Mouse (Mus musculus): ENCODE measurements at regions not wholly inside any gene's neighbourhood (a gene's known extent, or its start where the extent isn't known, plus 50 kb on each side); places are given as distances from the start of the nearest gene placed in this dataset.

DNA sequence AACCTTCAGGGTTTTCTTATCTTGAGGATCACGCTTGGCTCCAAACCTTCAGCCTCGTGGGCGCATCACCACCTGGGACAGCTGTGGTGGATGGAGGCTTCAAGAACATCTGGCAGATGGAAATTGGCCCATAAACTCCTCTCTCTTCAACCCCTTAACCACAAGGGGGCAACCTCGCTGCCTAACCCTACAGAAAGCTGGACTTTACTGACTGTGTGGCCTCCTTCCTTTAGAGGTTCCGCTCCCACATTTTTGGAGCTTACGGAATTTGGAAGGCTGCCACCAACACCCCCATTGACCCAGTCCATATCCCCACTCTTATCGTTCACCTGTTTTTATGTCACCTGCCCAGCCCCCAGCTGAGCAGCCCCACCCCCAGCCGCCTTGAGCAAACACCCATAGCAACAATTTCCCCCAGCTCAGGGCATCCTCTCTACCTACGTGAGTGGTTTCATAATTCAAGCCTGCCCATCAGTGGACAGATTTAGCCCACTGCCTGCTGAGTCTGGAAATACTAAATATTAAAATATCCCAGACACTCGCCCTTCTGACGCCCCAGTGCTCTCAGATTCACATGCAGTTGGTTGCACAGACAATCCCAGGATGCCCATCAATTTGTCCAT lies 167.0 kb upstream of the Slc22a22 start:
- H3K4me2 ChIP-seq, result no peak overlapping the region
- no peak overlapping the region for H3K27ac ChIP-seq (ENCODE audit: low read depth)
- 49% methylated on average over 11 of the region's 11 CpGs for WGBS
- H3K4me1 ChIP-seq (ENCODE audit: insufficient read depth), result no peaks in the 10 kb centered on the region
- no peaks in the 10 kb centered on the region for H3K9me3 ChIP-seq (ENCODE audit: low read depth, low read length)
- H3K9ac ChIP-seq, result no peak overlapping the region
- peak; percentile 73 for DNase-seq
- peak; percentile 75 for TF ChIP-seq CTCF (IDR thresholded peaks at IDR 0.05; ENCODE audit: low read depth)
- peak; percentile 52; the same call in 1 of the 2 replicates for ATAC-seq (ENCODE audit: insufficient read depth)
- H3K27me3 ChIP-seq (ENCODE audit: insufficient read depth, low read length), result no peaks in the 10 kb centered on the region
- no peaks in the 10 kb centered on the region for H3K36me3 ChIP-seq (ENCODE audit: insufficient read depth)
- H3K4me3 ChIP-seq (ENCODE audit: low read depth, low read length), result no peak overlapping the region

DNA sequence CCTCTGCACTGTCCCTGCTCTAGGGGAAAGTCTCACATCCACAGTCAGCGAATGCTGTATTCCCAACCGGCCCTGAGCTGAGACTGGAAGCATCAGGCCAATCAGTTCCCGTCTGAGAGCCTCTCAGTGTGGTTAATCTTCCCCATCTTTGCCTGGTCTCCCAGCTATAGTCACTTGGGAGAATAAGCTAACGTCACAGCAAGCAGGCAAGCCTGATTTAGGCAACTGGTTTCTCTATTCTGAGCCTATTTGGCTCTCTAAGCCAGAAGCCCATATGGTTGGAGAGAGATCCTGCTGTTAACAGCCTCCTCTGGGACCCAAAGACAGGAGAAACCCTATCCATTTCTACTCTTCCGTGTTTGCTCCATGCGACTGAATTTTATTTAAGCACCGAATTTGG lies 161.7 kb upstream of the Slc22a22 start:
- H3K36me3 ChIP-seq (ENCODE audit: insufficient read depth), result no peaks in the 10 kb centered on the region
- WGBS, result 59% methylated on average over 7 of the region's 7 CpGs
- H3K27me3 ChIP-seq (ENCODE audit: insufficient read depth, low read length), result no peaks in the 10 kb centered on the region
- no peak overlapping the region for H3K9ac ChIP-seq
- no peak overlapping the region for H3K27ac ChIP-seq (ENCODE audit: low read depth)
- H3K9me3 ChIP-seq (ENCODE audit: low read depth, low read length), result no peaks in the 10 kb centered on the region
- H3K4me3 ChIP-seq (ENCODE audit: low read depth, low read length), result no peak overlapping the region
- H3K4me2 ChIP-seq, result no peak overlapping the region
- H3K4me1 ChIP-seq (ENCODE audit: insufficient read depth), result no peaks in the 10 kb centered on the region
- ATAC-seq (ENCODE audit: insufficient read depth) (no peak), DNase-seq (no peak)
- TF ChIP-seq CTCF (IDR thresholded peaks at IDR 0.05; ENCODE audit: low read depth), result no peak

DNA sequence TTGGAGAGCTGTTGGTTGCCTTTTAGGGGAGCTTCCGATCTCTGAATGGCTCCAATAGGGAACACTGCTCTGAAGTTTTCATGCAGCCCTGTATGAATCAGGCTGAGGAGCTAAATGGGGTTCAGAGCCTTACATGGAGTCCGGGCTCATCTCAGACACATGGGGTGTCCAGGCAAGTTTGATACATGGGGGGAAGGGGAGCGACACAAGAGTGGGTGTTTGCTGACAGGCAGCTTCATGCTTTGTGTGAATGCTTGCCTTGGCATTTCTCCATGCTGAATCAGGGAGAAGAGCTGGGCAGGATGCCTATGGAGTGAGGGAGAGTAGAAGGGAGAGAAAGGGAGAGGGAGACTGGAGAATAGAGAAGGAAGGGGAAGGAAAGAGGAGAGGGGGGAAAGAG lies 155.6 kb upstream of the Slc22a22 start:
- peak; percentile 64 for DNase-seq
- H3K9ac ChIP-seq, result no peak overlapping the region
- no peaks in the 10 kb centered on the region for H3K4me1 ChIP-seq (ENCODE audit: insufficient read depth)
- H3K9me3 ChIP-seq (ENCODE audit: low read depth, low read length), result no peaks in the 10 kb centered on the region
- peak; percentile 58; the same call in 1 of the 2 replicates for ATAC-seq (ENCODE audit: insufficient read depth)
- H3K27ac ChIP-seq (ENCODE audit: low read depth), result no peak overlapping the region
- H3K27me3 ChIP-seq (ENCODE audit: insufficient read depth, low read length), result no peaks in the 10 kb centered on the region
- no peaks in the 10 kb centered on the region for H3K36me3 ChIP-seq (ENCODE audit: insufficient read depth)
- WGBS, result 58% methylated on average over 3 of the region's 3 CpGs
- no peak for TF ChIP-seq CTCF (IDR thresholded peaks at IDR 0.05; ENCODE audit: low read depth)
- H3K4me3 ChIP-seq (ENCODE audit: low read depth, low read length), result no peak overlapping the region
- H3K4me2 ChIP-seq, result no peak overlapping the region

DNA sequence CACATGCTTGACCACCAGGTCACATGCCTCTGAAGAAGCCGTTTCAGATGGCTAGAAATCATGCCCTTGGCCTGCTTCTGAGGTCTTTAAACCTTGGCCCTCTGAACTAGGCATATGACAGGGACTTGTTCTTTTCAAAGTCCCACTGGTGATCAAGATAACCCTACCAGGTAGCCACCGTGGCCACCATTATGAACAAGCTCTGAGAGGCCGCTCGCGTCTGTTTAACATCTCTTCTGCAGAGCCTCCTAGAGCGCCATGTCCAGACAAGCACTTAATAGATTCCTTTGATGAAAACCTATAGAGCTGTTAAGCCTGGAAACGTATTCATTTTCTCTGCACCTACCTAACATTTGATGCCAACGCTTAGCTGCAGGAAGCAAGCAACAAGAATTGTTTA lies 155.1 kb upstream of the Slc22a22 start:
- Histone ChIP-seq H3K27ac (ENCODE audit: low read depth) (no peak overlapping the region), H3K4me2 (no peak overlapping the region), H3K4me3 (ENCODE audit: low read depth, low read length) (no peak overlapping the region), H3K27me3 (ENCODE audit: insufficient read depth, low read length) (no peaks in the 10 kb centered on the region), H3K36me3 (ENCODE audit: insufficient read depth) (no peaks in the 10 kb centered on the region), H3K9ac (no peak overlapping the region), H3K9me3 (ENCODE audit: low read depth, low read length) (no peaks in the 10 kb centered on the region), H3K4me1 (ENCODE audit: insufficient read depth) (no peaks in the 10 kb centered on the region)
- WGBS, result 81% methylated on average over 8 of the region's 8 CpGs
- DNase-seq (no peak), ATAC-seq (ENCODE audit: insufficient read depth) (no peak)
- TF ChIP-seq CTCF (IDR thresholded peaks at IDR 0.05; ENCODE audit: low read depth), result no peak

DNA sequence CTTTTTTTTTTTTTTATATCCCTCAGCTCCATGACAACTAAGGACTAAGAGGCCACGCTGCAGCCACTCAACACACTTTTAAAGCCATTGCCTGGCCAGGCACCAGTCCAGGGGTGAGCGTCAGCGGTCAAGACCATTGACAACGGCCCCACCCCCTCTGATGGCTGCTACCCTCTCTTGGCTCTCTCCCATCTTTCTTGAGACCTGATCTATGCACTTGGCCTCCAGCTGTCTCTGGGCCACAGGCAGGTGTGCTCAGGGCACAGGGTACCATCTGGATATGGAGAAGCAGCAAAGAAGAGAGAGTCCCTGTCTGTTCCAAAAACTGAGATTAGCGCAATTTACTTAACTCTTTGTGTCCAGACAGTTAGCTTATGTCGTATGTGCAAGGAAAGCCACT lies 141.0 kb upstream of the Slc22a22 start:
- Histone ChIP-seq H3K4me1 (ENCODE audit: insufficient read depth) (no peaks in the 10 kb centered on the region), H3K36me3 (ENCODE audit: insufficient read depth) (no peaks in the 10 kb centered on the region), H3K9me3 (ENCODE audit: low read depth, low read length) (no peaks in the 10 kb centered on the region), H3K27ac (ENCODE audit: low read depth) (no peak overlapping the region), H3K4me3 (ENCODE audit: low read depth, low read length) (no peak overlapping the region), H3K4me2 (no peak overlapping the region), H3K27me3 (ENCODE audit: insufficient read depth, low read length) (no peaks in the 10 kb centered on the region), H3K9ac (no peak overlapping the region)
- ATAC-seq (ENCODE audit: insufficient read depth) (no peak), DNase-seq (no peak)
- TF ChIP-seq CTCF (IDR thresholded peaks at IDR 0.05; ENCODE audit: low read depth), result no peak
- WGBS, result 74% methylated on average over 6 of the region's 6 CpGs

DNA sequence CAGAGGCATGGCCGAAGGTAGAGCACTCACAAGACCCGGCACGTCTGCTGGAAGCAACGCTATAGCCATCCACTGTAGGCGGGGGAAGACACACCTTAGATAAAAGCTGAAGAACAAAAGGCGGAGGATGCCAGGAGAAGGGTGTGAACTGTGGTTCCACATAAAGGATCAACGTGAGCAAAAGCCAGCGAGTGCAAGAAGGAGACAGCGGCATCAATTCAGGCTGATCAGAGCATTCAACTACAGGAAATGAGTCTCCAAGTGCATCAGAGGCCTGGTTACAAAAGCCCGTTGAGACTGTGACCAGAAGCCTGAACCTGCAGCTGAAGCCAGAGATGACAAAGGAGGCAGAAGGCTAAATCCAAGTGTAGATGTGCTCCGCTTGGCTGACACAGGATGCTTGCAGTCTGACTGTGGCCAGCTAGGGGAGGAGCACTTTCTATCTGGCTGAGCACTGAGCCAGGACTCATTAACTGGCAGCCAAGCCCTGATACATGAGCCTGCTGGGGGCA lies 139.5 kb upstream of the Slc22a22 start:
- no peak overlapping the region for H3K27ac ChIP-seq (ENCODE audit: low read depth)

DNA sequence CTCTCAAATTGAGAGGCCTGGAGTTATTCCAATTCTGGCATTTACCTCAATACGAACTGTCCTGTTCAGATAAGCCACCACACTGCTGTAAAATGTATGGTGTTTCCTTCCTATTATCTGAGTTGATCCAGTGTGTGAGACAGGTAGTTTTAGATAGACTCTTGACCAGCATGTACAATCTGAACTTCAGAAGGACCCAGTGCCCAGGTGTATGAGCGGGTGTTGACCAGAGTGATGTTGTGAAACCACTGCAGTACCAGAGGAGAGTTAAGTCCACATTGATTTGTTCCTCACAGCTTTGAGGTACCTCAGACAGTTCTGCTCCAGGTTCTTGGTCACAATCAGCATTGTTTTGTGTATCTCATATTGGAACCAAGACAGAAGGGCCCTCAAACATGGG lies 132.6 kb upstream of the Slc22a22 start:
- no peak for TF ChIP-seq CTCF (IDR thresholded peaks at IDR 0.05; ENCODE audit: low read depth)
- Histone ChIP-seq H3K9me3 (ENCODE audit: low read depth, low read length) (no peaks in the 10 kb centered on the region), H3K4me3 (ENCODE audit: low read depth, low read length) (no peak overlapping the region), H3K36me3 (ENCODE audit: insufficient read depth) (no peaks in the 10 kb centered on the region), H3K4me1 (ENCODE audit: insufficient read depth) (no peaks in the 10 kb centered on the region), H3K4me2 (no peak overlapping the region), H3K27me3 (ENCODE audit: insufficient read depth, low read length) (no peaks in the 10 kb centered on the region), H3K27ac (ENCODE audit: low read depth) (no peak overlapping the region), H3K9ac (no peak overlapping the region)
- ATAC-seq (ENCODE audit: insufficient read depth) (no peak), DNase-seq (no peak)
- WGBS, result 82% methylated on average over 2 of the region's 2 CpGs

More for the DNA sequence above, 139.5 kb upstream of the Slc22a22 start:
- DNase-seq (no peak), ATAC-seq (ENCODE audit: insufficient read depth) (no peak)
- no peaks in the 10 kb centered on the region for H3K9me3 ChIP-seq (ENCODE audit: low read depth, low read length)
- H3K4me1 ChIP-seq (ENCODE audit: insufficient read depth), result no peaks in the 10 kb centered on the region
- no peak overlapping the region for H3K9ac ChIP-seq
- H3K27me3 ChIP-seq (ENCODE audit: insufficient read depth, low read length), result no peaks in the 10 kb centered on the region
- H3K4me2 ChIP-seq, result no peak overlapping the region
- no peaks in the 10 kb centered on the region for H3K36me3 ChIP-seq (ENCODE audit: insufficient read depth)
- 58% methylated on average over 11 of the region's 11 CpGs for WGBS
- no peak overlapping the region for H3K4me3 ChIP-seq (ENCODE audit: low read depth, low read length)
- TF ChIP-seq CTCF (IDR thresholded peaks at IDR 0.05; ENCODE audit: low read depth), result no peak
